Mouse (Mus musculus) midbrain, embryonic 13.5 days (tissue): ENCODE data around the gene Trim68. TPM values are rescaled to one million over a fixed set of nuclear protein-coding genes. Genes with fewer than 3 reads are reported as not detected.

Experiments used
- ATAC-seq: fragments of 200-750 bp; cut with Nextera tagmentation; 2 replicates; pipeline ENCODE4 v1.8.0; 2017; ENCODE audit warnings: mild to moderate bottlenecking, moderate TSS enrichment, moderate library complexity
- H3K27ac ChIP-seq: fragments of 300-500 bp; sonication (generic); 2 replicates; pipeline ENCODE4 v1.5.1; 2015; ENCODE audit warnings: inconsistent platforms, mild to moderate bottlenecking, moderate library complexity
- H3K27me3 ChIP-seq: fragments of 300-500 bp; sonication (generic); 2 replicates; pipeline ENCODE4 v1.6.1; 2015; ENCODE audit warnings: mild to moderate bottlenecking, inconsistent platforms
- H3K36me3 ChIP-seq: fragments of 300-500 bp; sonication (generic); 2 replicates; pipeline ENCODE4 v1.6.1; 2015; ENCODE audit warnings: mild to moderate bottlenecking, inconsistent platforms
- H3K4me1 ChIP-seq: fragments of 300-500 bp; sonication (generic); replicated peaks from 2 replicates; pipeline ENCODE4 v1.6.1; 2015; ENCODE audit warnings: inconsistent platforms
- H3K4me2 ChIP-seq: fragments of 300-500 bp; sonication (generic); replicated peaks from 2 replicates; pipeline ENCODE4 v1.6.1; 2015; ENCODE audit warnings: moderate library complexity, mild to moderate bottlenecking, inconsistent platforms
- H3K4me3 ChIP-seq: fragments of 300-500 bp; sonication (generic); replicated peaks from 2 replicates; pipeline ENCODE4 v1.5.1; 2015; ENCODE audit warnings: mild to moderate bottlenecking, inconsistent platforms
- H3K9ac ChIP-seq: fragments of 300-500 bp; sonication (generic); replicated peaks from 2 replicates; pipeline ENCODE4 v1.6.1; 2015; ENCODE audit warnings: mild to moderate bottlenecking, inconsistent platforms
- H3K9me3 ChIP-seq: fragments of 300-500 bp; sonication (generic); 2 replicates; pipeline ENCODE4 v1.6.1; 2016; ENCODE audit warnings: mild to moderate bottlenecking, inconsistent platforms
- WGBS: fragments of 180-500 bp; shearing (Covaris S2); methylation state at CpG from one replicate; pipeline ENCODE4 v1.1.7; 2015; 5-methylcytosine and 5-hydroxymethylcytosine counted together
- polyA plus RNA-seq: library from polyadenylated mRNA; unstranded; fragments of >200 nt; fragmentation: Nextera tagmentation; extraction: Ambion mirVana; gene quantifications from 2 replicates; pipeline ENCODE4 v1.2.1, GENCODE M21; 2015

Trim68 gene
- 7.3 and 8.0 TPM in 2 replicates for polyA plus RNA-seq

- H3K4me1 ChIP-seq, result peaks cover 4% of the 10 kb centered on the region; the same call in 1 of the 2 replicates
- no peaks in the 10 kb centered on the region for H3K27me3 ChIP-seq
- H3K9me3 ChIP-seq, result no peaks in the 10 kb centered on the region
- H3K4me3 ChIP-seq, result peak within 1 kb of the TSS; percentile 57
- peak within 1 kb of the TSS; percentile 69 for H3K27ac ChIP-seq
- WGBS, result under 1% methylated on average over 40 of the region's 40 CpGs
- no peaks in the 10 kb centered on the region for H3K36me3 ChIP-seq
- peak within 1 kb of the TSS; percentile 74 for H3K9ac ChIP-seq
- peak within 1 kb of the TSS; percentile 61 for H3K4me2 ChIP-seq
- ATAC-seq, result peak; percentile 100
Observed at GRCm38 (mm10) chr7:102686944-102687501, at the start of gene Trim68. Gene Trim68, minus strand, starts transcription at chr7:102687327.

GRCm38 (mm10) chr7:102733793-102734192 is 46.7 kb upstream of the Trim68 start:
- Histone ChIP-seq H3K27me3 (no peaks in the 10 kb centered on the region), H3K27ac (no peak overlapping the region), H3K4me1 (no peaks in the 10 kb centered on the region), H3K4me2 (no peak overlapping the region), H3K36me3 (no peaks in the 10 kb centered on the region), H3K9me3 (no peaks in the 10 kb centered on the region), H3K4me3 (no peak overlapping the region), H3K9ac (no peak overlapping the region)
- 89% methylated on average over 1 of the region's 1 CpGs for WGBS
- ATAC-seq, result 0 out of 2 replicates have a peak, but pooled peaks have one; percentile 20

GRCm38 (mm10) chr7:102727391-102727790 is 40.3 kb upstream of the Trim68 start, which contains the start of gene Olfr559:
Gene Olfr559, minus strand, starts transcription at chr7:102727491.
- H3K4me3 ChIP-seq, result no peak within 1 kb of the TSS
- no peak within 1 kb of the TSS for H3K27ac ChIP-seq
- H3K9ac ChIP-seq, result no peak within 1 kb of the TSS
- H3K27me3 ChIP-seq, result no peaks in the 10 kb centered on the region
- no peaks in the 10 kb centered on the region for H3K4me1 ChIP-seq
- H3K9me3 ChIP-seq, result no peaks in the 10 kb centered on the region
- H3K36me3 ChIP-seq, result no peaks in the 10 kb centered on the region
- no peak within 1 kb of the TSS for H3K4me2 ChIP-seq
- ATAC-seq, result no peak

- Histone ChIP-seq H3K4me3 (no peak within 1 kb of the TSS), H3K4me2 (no peak within 1 kb of the TSS), H3K27me3 (no peaks in the 10 kb centered on the region), H3K27ac (no peak within 1 kb of the TSS), H3K36me3 (no peaks in the 10 kb centered on the region), H3K4me1 (no peaks in the 10 kb centered on the region), H3K9me3 (no peaks in the 10 kb centered on the region), H3K9ac (no peak within 1 kb of the TSS)
- 40% methylated on average over 1 of the region's 1 CpGs for WGBS
- no peak for ATAC-seq
Observed at GRCm38 (mm10) chr7:102718970-102719369, 31.8 kb upstream of the Trim68 start, which contains the start of gene Olfr33. Gene Olfr33, minus strand, starts transcription at chr7:102719070.

DNA sequence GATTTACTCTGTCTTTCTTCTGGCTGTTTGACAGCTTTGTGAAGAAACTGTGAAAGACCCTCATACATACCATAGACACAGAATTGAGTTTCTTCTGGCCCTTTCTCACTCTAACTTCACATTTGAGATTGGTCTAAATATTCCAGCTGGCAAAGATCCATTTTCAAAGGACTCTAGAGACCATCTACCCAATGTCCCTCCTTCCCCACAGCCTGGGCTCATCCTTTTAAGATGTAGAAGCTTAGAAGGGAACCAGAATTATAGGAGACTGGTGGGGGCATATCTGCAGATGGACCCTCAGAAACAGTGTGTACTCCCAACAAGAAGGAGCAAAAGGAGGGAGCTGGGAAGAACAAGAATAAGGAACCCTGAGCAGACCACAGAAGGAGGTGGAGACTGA is 14.8 kb upstream of the Trim68 start, which contains the start of gene Olfr558:
Olfr558 (plus strand) TSS at position 301 of the 400 bp plus-strand sequence.
- Histone ChIP-seq H3K27ac (no peak within 1 kb of the TSS), H3K4me3 (no peak within 1 kb of the TSS), H3K4me1 (no peaks in the 10 kb centered on the region), H3K36me3 (no peaks in the 10 kb centered on the region), H3K9ac (no peak within 1 kb of the TSS), H3K27me3 (no peaks in the 10 kb centered on the region), H3K9me3 (no peaks in the 10 kb centered on the region), H3K4me2 (no peak within 1 kb of the TSS)
- no peak for ATAC-seq

- no peak overlapping the region for H3K4me2 ChIP-seq
- no peak for ATAC-seq
Observed at GRCm38 (mm10) chr7:102698461-102698860, 11.3 kb upstream of the Trim68 start.

DNA sequence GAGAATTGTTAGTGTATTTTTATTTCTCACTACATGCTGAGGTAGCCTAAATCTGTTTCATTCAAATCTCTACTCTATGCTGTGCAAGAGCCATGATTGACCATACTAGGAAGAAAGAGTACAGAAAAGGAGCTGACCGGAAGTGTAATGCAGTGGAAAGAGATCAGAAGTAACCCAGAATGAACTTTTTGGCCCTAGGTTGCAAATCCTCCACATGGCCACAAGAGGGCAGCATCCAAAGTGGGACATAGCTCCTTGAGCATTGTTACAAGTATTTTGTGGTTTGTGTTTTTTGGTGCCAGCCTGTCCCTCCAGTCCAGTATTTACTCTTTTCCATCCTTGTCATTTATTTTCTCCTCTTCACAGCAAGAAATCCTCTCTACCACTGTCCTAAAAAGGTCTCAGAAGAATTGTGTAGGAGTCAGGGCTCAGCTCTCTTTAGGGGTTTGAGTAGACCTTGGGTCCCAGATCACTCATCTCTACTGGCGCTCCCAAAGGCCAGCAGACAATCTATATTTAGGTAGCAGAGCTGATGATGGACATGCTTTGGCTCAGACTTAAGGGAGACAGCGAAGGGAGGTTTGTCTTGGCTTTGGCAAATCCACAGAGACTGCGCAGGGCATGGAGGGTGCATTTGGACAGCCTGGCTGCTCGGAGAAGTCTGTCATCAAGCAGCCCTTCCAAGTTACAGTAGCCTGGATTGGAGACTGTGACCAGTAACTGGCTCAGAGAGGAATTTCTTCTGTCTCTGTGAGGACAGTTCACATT is 8.4 kb upstream of the Trim68 start, which contains the start of gene Olfr557:
Olfr557 (plus strand) TSS at position 553 of the 768 bp plus-strand sequence.
- no peak for ATAC-seq

More at GRCm38 (mm10) chr7:102698461-102698860, 11.3 kb upstream of the Trim68 start:
- no peaks in the 10 kb centered on the region for H3K9me3 ChIP-seq
- no peaks in the 10 kb centered on the region for H3K27me3 ChIP-seq
- no peak overlapping the region for H3K9ac ChIP-seq
- H3K36me3 ChIP-seq, result no peaks in the 10 kb centered on the region
- 89% methylated on average over 7 of the region's 7 CpGs for WGBS
- no peak overlapping the region for H3K4me3 ChIP-seq
- no peak overlapping the region for H3K27ac ChIP-seq
- H3K4me1 ChIP-seq, result no peaks in the 10 kb centered on the region

GRCm38 (mm10) chr7:102681916-102682315 is 5.2 kb downstream of the Trim68 start:
- no peaks in the 10 kb centered on the region for H3K9me3 ChIP-seq
- H3K4me1 ChIP-seq, result no peaks in the 10 kb centered on the region
- H3K4me3 ChIP-seq, result no peak overlapping the region
- no peak overlapping the region for H3K9ac ChIP-seq
- 96% methylated on average over 1 of the region's 1 CpGs for WGBS
- H3K27ac ChIP-seq, result no peak overlapping the region
- H3K36me3 ChIP-seq, result no peaks in the 10 kb centered on the region; the same call in 1 of the 2 replicates
- ATAC-seq, result no peak
- no peak overlapping the region for H3K4me2 ChIP-seq
- H3K27me3 ChIP-seq, result no peaks in the 10 kb centered on the region

More for the DNA sequence above, 8.4 kb upstream of the Trim68 start, which contains the start of gene Olfr557:
- WGBS, result 83% methylated on average over 5 of the region's 5 CpGs
- no peak within 1 kb of the TSS for H3K9ac ChIP-seq
- H3K36me3 ChIP-seq, result no peaks in the 10 kb centered on the region
- no peaks in the 10 kb centered on the region for H3K9me3 ChIP-seq
- no peak within 1 kb of the TSS for H3K27ac ChIP-seq
- no peaks in the 10 kb centered on the region for H3K27me3 ChIP-seq
- H3K4me3 ChIP-seq, result no peak within 1 kb of the TSS
- no peaks in the 10 kb centered on the region for H3K4me1 ChIP-seq
- H3K4me2 ChIP-seq, result no peak within 1 kb of the TSS

DNA sequence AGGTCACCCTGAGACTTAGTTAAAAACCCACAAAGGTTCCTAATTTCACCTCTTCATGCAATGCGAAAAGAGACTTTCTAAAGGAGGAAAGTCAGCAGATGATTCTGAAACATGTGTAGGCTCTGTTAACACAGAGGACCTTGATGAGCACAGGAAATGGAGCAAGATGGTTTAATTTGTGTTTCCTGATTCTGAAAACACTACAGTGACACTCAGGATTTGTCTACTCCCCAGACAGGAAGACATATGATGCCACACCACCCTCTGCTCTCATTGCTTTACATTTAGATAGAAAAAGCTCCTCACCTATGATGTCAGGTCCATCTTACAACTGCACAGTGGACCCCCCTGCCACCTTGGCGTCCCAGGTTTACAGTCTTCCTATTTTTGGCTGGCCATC is 10.9 kb downstream of the Trim68 start:
- no peak overlapping the region for H3K27ac ChIP-seq
- no peak overlapping the region for H3K4me2 ChIP-seq
- no peak for ATAC-seq
- H3K27me3 ChIP-seq, result no peaks in the 10 kb centered on the region
- H3K4me1 ChIP-seq, result no peaks in the 10 kb centered on the region
- no peaks in the 10 kb centered on the region; the same call in 1 of the 2 replicates for H3K36me3 ChIP-seq
- no peak overlapping the region for H3K9ac ChIP-seq
- WGBS, result 85% methylated on average over 2 of the region's 2 CpGs
- no peaks in the 10 kb centered on the region for H3K9me3 ChIP-seq
- H3K4me3 ChIP-seq, result no peak overlapping the region

DNA sequence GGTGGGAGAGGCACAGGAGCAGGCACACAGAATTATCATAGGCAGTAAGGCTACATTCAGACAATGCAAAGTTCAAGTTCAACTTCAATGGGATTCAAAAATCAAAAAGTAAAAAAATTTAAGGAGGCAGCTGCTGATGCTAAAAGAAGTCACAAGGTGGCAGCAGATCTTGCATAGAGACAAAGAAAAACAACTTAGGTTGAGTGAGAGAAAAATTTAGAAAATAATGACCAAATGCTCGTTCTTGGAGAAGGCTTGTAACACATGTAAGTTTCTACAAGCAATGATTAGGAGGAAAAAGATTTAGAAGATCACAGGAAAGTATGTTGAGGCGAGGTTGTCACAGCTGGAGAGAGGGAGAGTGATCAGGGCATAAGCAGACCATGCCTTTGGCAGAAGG is 21.7 kb downstream of the Trim68 start:
- H3K4me1 ChIP-seq, result no peaks in the 10 kb centered on the region
- no peak overlapping the region for H3K27ac ChIP-seq
- H3K4me3 ChIP-seq, result no peak overlapping the region
- no peak overlapping the region for H3K4me2 ChIP-seq
- no peaks in the 10 kb centered on the region for H3K36me3 ChIP-seq
- no peaks in the 10 kb centered on the region for H3K27me3 ChIP-seq
- no peak for ATAC-seq
- WGBS, result 47% methylated on average over 2 of the region's 2 CpGs
- H3K9me3 ChIP-seq, result no peaks in the 10 kb centered on the region
- no peak overlapping the region for H3K9ac ChIP-seq

DNA sequence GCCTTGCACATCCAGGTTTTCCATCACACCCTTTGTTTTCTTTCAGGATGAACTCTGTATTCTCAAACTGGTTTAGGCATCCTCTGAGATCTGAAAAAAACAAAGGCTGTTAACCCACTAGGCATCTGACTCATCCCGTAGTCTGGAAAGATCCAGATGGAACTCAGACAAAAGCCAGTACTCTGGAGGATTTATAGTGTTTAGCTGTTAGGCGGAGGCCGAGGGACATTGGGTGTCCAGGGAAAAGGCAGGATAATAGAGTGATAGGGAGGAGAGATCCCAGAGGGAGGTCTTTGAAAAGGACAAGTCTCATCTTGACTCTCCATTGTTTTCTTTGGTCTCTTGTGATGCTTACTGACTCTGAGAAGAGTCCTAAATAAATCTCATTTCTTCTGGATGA is 22.5 kb downstream of the Trim68 start, which contains the start of gene Olfr556:
Olfr556 (plus strand) TSS at position 301 of the 400 bp plus-strand sequence.
- no peaks in the 10 kb centered on the region for H3K9me3 ChIP-seq
- H3K4me1 ChIP-seq, result no peaks in the 10 kb centered on the region
- H3K4me2 ChIP-seq, result no peak within 1 kb of the TSS
- H3K4me3 ChIP-seq, result no peak within 1 kb of the TSS
- no peaks in the 10 kb centered on the region for H3K36me3 ChIP-seq
- no peak within 1 kb of the TSS for H3K9ac ChIP-seq
- WGBS, result 46% methylated on average over 3 of the region's 3 CpGs
- ATAC-seq, result no peak
- H3K27ac ChIP-seq, result no peak within 1 kb of the TSS
- H3K27me3 ChIP-seq, result no peaks in the 10 kb centered on the region

DNA sequence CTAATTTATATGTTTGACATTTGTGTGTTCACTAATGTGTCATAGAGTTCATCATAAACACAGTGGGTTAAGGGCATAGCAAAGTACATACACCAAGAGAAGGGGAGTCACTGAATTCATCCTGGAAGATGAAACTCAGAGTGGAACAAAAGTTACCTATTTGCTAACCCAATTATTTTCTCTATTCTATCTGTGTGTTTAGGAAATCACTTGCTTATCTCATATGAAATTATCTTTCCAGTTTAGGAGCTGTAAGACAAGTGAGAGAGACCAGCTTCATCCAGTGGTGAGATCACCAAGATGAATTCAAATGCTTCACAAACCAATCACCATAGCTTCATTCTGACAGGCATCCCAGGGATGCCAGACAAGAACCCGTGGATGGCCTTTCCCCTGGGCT is 28.6 kb downstream of the Trim68 start, which contains the start of gene Olfr555:
Olfr555 (plus strand) TSS at position 301 of the 400 bp plus-strand sequence.
- Histone ChIP-seq H3K27ac (no peak within 1 kb of the TSS), H3K9me3 (no peaks in the 10 kb centered on the region), H3K4me3 (no peak within 1 kb of the TSS), H3K4me2 (no peak within 1 kb of the TSS), H3K9ac (no peak within 1 kb of the TSS), H3K4me1 (no peaks in the 10 kb centered on the region), H3K36me3 (no peaks in the 10 kb centered on the region), H3K27me3 (no peaks in the 10 kb centered on the region)
- no peak for ATAC-seq
- WGBS, result 79% methylated on average over 1 of the region's 1 CpGs
